Mouse (Mus musculus): ENCODE data around the gene Cyth3.

The Cyth3 gene

DNA sequence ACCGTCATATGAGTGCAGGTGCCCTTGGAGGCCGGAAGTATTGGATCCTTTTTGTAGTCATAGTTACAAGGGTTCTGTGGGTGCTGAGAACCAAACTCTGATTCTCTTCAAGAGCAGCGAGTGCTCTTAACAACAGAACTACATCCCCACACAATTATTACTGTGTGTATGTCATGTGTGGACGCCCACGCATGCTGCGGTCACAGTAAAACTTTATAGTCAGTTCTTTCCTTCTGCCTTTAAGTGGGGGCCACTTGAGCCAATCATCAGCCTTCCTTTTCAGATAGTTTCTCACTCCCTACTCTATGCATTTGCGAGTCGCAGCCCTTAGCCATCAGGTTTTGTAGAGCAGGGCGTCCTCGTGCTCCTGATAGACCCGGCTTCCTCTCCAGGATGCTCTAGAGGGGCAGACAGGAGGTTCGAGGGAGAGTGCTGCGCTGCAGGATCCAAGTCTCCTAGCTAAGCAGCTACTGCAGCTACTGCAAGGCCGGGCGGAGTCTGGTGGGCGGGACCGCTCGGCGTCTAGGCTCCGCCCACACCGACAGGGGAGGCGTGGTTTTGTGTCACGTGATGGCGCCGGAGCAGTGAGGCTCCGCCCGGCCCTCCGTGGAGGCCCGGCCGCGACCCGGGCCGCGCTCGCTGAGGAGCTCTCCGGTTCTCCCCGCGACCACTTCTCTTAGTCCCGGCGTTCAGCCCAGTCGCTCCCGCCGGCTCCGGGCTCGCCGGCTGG, at the start of gene Cyth3:
Gene Cyth3, plus strand, starts transcription at position 555 of the 730 bp plus-strand sequence.
- DNase-seq (ENCODE audit: low spot score), result peak; percentile 86

DNA sequence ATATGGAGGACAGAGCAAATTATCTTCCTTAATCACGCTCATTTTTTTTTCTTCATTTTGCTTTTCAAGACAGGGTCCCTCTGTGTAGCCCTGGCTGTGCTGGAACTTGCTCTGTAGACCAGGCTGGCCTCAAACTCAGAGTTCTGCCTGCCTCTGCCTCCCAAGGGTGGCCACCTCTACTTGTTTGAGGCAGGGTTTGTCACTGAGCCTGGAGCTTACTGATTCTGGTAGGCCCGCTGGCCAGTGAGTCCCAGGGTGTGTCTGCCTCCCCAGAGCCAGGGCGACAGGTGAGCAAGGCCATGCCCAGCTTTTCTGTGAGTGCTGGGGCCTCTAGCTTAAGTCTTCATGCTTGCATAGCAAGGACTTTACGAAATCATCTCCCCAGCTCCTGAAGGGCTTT, 49.2 kb upstream of the Cyth3 start:
- no peak for DNase-seq (ENCODE audit: low spot score)

DNA sequence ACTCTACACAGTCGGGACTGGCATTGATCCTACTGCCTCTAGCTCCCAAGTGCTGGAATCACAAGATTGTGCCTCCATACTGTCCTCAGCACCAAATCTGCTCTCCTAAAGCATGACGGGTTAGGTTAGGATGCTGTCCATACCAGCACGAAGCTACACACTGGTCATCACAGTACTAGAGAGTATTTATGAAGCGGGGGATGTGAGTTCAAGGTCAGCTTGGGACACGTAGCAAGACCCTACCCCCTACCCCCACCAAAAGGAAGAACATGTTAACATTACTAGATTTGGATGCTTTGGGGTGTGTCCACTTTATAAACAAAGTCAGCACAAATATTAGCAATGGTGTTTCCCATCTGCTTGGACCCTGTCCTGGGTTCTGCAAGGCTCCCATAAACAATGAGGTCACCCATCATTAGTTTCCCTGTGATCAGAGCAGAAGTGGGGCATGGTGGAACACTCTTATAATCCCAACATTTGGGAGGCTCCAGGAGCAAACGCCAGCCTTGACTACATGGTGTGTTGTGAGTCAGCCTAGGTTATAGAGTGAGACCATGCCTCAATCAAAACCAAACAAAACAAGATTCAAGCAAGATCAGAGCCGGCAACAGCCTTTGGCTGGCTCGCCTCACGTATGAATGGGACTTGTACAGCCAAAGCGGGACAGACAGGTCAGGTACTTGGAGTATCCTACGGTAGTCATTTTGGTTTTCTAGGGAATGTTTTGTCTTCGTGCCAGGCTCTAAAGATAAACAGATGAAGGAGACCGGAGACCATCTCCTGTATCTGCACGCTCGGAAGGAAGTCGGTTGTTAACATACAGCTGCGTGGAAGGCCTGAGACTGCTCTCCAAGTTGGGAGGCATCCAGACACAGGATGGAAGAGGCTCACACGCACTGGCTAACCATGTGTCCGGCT, 47.7 kb upstream of the Cyth3 start:
- no peak for DNase-seq (ENCODE audit: low spot score)

DNA sequence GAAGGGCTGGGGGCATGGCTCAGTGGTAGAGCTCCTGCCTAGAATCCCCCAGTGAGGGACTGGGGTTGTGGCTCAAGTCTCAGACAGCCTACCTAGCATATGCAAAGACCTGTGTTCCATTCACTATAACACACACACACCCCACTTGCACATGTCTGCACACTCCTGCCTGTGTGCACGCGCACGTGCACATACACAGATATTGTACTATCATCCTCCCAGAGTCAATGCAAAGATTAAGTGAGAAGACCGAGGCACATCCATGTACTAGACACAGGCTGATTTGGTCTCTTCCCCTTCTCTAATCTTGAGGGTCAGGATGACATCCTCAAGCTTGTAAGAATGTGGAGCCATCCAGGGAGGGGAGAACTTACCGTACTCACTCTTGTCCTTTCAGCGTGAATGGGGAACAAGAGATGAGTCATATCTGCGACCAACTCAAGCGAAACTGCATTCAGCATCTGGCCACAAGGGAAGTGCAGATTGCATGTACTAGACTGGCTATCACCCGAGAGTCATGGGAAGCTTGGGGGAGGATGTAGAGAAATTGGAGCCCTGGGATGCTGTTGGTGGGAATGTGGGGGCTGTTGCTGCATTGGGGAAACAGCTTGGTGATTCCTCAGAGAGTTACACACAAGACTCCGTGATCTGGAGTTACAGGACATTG, 42.6 kb upstream of the Cyth3 start:
- no peak for DNase-seq (ENCODE audit: low spot score)

DNA sequence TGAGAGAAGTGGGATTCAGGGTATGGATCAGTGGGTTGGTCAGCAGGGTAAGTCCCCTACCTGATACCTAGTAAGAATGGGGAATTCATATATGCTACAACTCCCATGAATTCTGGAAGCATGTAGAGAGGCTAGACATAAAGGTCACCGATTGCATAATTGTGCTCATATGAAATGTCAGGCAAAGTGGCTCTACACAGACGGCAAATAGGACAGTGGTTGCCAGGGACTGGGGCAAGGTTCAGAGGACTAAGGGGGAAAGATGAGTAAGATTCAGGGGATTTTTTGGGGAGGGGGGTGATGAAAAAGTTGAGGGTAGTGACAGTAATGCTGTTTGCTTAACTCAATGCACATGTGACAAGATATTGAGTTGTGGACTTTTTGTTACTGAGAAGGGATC, 41.3 kb upstream of the Cyth3 start:
- DNase-seq (ENCODE audit: low spot score), result no peak

DNA sequence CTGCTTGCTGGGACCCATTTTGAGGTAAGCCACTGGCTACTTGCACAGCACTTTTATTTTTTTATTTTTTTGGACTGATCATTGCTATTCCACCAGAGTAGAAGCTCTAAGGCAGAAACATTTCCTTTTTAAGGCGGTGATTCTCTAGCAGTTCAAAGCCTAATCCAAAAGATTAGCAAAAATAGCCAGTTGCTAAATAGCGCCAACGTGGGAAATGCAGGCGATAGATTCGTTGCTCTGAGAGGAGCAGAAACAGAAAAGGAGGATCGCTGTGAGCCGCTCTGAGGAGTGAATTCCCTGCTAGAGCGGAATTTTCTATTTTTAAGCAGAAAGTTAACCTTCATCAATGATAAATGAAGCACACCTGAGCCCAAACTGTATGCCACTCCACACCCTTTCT, 40.4 kb upstream of the Cyth3 start:
- DNase-seq (ENCODE audit: low spot score), result no peak

DNA sequence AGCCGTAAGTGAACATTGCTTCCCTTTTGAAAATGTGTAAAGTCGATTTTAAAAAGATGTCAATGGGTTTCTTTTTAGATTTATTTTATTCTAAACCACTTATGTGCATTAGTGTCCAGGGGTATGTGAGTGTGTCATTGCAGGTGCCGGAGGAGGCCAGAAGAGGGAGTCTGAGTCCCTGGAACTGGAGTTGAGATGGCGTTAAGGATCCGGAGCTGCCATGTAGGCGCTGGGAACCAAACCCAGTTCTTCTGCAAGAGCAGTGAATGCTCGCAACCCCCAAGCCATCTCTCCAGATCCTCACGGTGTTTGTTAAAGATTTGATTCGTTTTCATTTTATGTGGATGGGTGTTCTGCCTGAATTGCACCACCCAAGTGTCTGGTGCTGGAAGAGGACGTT, 39.2 kb upstream of the Cyth3 start:
- no peak for DNase-seq (ENCODE audit: low spot score)

DNA sequence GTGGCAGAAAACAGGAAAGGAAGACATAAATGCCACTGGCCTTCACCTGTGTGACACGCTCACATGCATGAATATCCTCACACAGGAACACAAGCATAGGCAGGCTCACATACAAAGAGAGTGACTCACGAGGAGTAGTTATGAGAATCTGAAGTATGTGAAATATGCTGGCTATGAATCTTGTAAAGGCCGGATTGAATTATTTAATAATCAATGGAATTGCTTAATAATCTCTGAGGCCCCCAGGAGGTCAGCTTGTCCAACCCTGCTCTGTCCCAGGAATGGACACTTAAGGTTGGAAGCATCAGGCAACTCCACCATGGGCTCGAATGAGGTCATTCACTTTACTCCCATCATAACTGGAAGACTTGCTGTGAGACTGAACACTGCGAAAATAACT, 37.3 kb upstream of the Cyth3 start:
- no peak for DNase-seq (ENCODE audit: low spot score)

DNA sequence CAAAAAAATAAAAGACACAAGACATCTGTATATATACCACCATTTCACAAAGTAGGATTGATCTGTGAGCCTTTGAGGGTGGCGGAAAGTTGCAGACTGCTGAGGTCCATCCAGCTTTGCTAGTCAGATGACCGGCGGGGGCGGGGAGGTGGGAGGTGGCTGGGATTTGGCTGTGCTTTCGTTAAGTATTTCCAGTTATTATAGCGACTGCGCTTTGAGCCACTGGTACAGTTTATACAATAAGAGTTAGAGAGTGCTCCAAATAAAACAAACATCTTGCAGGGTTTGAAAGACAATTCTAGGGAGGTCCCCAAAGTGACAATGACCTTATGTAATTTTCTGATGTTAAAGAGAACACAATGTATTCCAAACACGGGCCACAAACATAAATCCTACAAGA, 35.9 kb upstream of the Cyth3 start:
- no peak for DNase-seq (ENCODE audit: low spot score)

DNA sequence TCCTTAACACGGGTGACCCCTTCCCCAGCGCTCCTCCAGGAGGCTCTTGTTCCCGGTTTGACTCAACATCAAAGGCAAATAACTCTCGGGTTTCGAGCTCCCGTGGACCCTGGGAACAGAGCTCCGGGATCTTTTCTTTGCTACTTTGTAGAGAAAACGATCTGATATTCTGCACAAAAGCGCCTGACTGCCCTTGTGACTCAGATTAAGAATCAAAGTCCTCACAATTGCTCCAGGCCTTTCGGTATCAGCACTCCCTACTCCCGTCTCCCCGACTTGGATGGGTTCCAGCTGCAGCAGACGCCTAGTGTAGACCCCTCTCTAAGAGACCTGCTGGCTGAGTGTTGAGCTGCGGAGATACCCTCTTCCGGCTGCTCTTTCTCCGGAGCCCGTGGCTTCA, 33.1 kb upstream of the Cyth3 start:
- no peak for DNase-seq (ENCODE audit: low spot score)

DNA sequence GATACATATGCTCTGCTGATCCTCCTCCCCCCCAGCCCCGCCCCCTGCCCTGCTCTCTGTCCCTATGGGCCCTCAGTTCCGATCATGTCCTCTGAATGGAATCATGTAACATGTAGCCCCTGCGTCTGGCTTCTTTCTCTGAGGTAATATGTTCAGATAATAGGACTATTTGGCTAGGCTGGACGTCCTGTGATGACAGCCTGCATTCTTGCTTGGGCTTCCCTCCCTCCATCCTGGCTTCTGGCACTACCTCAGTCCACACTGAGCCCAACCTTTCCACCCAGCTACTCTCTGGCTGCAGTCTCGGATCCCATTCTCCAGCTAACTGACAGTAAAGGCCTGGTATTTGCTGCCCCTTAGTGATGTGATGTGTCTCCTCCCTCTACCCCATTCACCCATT, 29.3 kb upstream of the Cyth3 start:
- no peak for DNase-seq (ENCODE audit: low spot score)

DNA sequence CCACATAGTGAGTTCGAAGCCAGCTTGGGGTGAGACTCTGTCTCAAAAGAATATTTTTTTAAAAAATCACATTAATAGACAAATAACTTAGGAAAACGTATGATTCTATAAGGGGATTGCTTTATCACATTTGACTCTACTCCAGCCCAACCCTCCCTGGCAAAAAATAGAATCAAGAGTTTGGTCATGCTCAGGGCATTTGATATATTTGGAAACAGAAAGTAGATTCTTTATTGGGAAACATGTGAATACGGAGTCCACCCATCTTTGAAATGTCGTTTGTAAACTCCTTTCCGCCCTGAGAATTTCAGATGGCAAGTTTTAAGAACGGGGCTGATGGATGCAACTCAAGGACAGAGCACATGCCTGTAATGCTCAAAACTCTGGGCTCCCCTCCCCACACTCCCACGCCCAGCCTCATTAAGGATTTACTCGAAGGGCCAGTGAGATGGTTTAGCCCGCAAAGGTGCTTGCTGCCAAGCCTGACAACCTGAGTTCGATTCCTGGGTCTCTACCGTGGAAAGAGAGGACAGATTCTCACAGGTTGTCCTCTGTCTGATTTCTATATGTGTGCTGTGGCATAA, 28.6 kb upstream of the Cyth3 start:
- no peak for DNase-seq (ENCODE audit: low spot score)

DNA sequence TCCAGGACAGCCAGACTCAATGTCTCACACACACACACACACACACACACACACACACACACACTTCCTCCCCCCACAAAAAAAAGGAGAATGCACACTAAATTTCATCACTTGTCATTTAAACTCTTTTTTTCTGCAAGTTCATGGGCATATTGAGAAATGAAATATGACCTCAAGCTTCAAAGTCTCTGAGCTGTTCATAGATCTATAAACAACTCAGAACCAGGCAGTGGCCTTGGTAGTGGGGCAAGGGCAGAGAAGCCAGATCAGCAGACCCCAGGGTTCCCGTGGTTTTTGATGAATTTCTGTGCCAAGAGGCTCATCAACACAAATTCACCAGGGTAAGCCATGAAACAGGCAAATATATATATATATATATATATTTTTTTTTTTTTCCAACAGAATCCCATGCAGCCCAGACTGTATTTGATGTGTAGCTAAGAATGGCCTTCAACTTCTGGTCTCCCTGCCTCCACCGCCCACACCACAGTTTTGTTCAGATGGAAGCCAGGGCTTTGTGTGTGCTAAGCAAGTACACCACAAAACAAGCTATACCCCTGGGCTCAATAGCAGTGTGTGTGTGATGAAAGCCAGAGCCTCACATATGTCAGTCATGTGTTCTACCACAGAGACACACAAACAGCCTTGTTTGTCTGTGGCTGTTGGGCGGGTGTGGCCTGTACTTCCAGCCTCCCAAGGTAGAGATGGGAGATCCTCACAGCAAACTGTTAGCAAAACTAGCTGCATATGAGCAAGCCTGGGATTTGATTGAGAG, 27.8 kb upstream of the Cyth3 start:
- DNase-seq (ENCODE audit: low spot score), result no peak

DNA sequence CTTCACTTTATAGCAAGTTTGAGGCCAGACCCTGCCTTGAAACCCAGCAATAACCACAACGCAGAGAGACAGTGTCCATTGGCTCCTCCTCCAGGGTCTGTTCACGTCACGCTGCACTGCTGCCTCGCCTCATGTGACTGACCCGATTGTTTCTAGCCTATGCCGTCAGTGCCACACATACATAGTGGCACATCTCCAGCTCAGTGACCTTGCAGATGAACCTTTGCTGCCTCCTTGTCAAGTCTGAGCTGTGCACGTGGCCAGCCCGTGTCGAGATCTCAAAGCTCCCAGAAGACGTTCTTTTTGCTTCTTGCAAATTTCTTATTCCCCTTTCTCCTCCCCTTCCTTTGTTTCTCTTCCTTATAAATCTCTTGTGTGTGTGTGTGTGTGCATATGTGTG, 20.2 kb upstream of the Cyth3 start:
- no peak for DNase-seq (ENCODE audit: low spot score)

DNA sequence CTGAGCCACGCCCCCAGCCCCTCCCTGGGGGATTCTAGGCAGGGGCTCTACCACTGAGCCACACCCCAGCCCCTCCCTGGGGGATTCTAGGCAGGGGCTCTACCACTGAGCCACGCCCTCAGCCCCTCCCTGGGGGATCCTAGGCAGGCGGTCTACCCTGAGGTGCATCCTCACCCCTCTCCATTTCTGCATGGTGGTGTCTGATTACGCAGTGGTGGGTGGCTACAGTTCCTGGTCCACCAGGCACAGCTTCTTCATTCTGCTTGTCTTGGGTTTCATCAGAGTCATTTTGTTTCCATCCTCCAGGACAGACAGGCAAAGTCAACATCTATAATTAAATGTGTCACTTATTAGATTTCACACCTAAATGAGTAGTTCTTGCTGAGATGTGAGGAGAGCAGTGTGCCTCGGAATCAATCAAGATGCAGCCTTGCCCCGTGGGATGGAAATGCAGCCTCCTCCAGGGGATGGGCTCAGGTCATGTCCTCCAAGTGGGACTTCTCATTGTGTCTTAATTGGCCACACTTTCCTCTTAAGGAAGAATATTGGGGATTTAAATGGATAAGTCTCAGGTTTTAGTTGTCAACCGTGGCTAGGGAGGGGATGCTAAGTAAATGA, 18.0 kb upstream of the Cyth3 start:
- DNase-seq (ENCODE audit: low spot score), result no peak

DNA sequence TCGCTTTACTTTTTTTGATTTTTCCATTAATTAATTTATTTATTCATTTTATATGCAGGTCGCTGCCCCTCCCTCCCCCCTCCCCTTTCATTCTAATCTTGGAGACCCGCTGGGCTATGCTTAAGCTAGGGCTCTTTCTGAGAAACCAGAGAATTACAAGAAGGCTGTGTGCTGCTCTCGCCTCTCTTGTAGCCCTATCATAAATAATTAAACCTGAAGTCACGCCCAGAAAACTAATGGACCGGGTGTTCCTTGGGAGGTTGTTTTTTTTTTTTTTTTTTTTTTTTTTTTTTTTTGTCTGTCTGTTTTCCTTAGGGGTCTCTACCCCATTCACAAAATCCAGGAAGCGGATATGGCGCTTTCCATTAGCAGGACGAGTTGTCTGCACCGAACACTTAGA, 15.5 kb upstream of the Cyth3 start:
- DNase-seq (ENCODE audit: low spot score), result no peak

DNA sequence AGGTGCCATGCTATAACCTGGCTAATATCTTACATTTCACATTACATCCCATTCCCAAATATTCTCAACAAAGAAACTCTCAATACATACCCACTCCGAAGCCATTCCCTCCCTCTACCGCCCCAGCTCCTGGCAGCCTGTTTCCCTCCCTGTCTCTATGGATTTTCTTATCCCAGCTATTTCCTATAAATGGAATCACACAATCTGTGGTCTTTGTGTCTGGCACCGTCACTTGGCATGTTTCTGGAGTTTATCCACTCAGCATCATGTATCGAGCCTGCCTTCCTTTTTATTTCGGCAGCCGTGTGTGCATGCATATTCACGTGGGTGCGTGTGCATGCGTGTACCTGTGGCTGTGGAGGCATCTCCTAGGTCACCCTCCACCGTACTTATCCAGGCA, 14.1 kb upstream of the Cyth3 start:
- no peak for DNase-seq (ENCODE audit: low spot score)

DNA sequence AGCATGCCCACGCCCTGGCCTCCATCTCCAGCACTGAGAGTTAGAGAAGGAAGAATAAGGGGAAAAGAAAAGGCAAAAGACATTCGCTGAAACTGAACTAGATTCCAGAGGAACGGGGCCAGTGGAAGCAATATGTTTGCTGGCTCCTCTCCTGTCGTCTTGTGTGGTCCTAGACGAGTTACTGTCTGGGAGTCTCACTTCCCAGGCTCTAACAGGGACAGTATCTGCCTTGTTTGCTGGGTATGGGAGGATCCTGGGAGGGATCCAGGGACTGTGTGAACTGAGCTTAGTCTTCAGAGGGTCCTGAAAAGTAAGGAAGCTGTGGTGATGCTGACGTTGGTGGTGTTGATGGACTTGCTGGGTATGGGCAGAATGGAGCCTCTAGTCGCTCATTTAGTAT, 10.3 kb upstream of the Cyth3 start:
- DNase-seq (ENCODE audit: low spot score), result no peak

DNA sequence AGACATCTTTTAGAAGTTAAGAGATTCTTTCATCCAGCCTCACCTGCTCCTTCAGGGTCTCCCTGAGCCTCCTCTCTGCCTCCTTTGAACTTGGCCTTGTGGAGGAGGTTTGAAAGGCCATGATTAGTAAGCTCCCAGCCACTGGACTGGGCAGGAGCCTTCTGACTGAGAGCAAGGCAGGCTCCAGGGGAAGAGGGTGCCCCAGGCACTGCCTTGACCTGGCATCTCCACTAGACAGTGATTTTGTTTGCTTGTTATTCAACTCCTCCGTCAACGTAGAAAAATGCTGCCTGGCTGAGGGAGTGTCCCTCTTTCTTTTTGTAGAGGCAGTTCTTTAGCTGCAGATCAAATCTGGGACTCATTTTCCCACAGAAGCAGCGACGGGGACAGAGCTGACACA, 9.0 kb upstream of the Cyth3 start:
- no peak for DNase-seq (ENCODE audit: low spot score)

DNA sequence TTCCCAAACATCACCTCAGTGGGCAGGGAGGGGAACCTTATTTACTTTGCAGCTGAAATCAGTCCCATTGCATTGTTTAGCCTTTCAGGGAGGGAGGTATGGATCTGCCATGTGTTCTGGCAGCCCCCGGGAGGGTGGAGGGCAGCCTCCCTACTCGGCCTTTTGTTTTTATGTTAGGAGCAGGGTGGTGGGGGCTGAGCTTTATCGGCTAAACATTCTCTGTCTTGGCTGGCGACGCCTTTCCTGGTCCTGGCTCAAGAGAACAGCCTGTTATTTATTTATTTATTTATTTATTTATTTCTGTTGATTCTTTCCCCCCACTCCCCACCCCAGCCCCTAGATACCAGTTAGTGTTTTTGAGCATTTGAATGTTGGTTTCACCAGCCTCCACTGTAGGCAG, 7.7 kb upstream of the Cyth3 start:
- DNase-seq (ENCODE audit: low spot score), result no peak

DNA sequence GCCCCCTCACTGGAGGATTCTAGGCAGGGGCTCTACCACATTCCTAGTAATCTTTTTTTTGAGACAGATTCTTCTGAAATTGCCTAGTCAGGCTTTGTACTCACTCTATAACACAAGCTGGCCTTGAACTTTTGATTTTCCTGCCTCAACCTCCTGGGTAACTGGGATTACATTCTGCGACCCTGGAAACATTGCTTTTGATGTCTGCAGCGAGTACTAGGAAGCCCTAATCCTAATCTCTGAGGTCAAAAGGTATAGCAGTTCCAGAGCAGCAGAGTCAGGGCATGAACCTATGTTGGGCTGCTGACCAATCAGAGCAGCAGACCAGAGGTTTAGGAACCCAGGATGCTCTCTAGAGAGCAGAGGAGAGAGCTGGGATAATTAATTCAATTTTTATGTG, 6.9 kb upstream of the Cyth3 start:
- DNase-seq (ENCODE audit: low spot score), result no peak
